Mouse (Mus musculus): ENCODE measurements around the gene Il17rd.

Il17rd gene

DNA sequence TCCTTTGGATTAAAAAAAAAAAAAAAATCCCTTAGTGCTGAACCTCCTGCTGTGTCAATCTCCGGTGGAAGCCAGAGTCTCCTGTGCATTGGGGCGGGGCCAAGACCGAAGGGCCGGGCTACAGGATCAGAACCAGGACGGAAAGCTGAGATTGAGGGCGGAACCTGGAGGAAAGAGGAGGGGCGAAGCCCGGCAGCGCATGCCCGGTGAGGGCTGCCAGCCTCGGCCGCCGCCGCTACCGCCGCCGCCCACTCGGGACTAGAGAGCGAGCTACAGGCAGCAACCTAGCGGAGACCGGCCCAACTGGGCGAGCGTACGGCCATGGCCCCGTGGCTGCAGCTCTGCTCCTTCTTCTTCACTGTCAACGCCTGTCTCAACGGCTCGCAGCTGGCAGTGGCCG, at the start of gene Il17rd:
Gene Il17rd, plus strand, starts transcription at position 159 of the 400 bp plus-strand sequence.
- peak; percentile 42 for DNase-seq

DNA sequence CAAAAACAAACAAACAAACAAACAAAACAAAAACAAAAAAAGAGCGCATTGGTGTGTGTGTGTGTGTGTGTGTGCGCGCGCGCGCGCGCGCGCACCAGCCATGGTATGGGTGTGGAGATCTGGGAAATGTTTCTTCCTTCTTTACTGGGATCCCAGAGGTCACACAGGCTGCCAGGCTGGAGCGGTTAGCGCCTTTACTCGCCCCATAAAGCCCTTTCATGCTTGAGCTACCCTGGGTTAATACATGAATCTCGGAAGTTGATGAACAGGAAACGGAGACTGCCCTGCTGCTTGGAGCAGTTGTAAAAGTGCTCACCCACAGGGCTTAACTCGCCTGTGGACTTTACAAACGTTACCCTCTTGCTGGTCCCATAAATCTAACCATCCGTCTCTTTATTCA, 47.1 kb upstream of the Il17rd start:
- DNase-seq: no peak

DNA sequence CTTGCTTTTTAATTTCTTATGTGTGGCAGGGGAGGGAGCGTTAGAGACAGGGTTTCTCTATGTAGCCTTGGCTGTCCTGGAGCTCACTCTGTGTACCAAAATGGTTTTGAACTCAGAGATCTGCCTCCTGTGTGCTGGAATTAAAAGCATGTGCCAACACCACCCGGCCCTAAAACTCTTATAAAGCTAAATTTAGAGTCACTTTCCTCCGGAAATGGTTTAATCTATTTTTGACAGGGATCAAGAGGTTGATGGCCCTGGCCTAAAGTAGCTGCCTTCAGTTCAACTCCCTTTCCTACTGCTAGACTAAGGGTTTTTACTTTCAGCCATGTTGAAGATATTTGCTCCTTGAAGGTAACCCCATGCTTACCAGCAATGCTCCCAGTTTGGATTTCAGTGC, 45.3 kb upstream of the Il17rd start:
- no peak for DNase-seq

DNA sequence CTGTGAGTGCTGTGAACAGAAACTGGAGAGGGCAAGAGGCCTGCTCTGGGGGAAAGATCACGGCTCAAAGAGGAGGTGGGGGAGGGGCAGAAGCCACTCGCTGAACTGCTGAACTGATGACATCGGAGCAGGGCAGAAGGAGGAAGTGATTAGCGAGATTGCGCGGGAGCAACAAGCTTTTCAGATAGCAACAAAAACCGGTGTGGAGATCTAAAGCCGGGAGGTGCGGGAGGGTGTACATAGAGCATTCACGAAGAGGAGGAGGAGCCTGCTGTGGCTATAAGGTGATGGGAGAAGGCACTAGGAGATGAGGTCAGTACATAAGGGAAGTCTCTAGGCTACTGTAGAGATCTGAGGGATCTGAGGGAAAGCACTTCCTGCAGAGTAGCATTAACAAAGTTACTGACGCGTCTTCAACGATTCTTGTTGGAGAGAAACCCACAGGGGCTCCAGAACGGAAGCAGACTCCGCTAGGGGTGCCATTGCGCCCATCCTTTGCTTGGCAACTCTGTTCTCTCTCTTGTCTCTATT, 44.5 kb upstream of the Il17rd start, which contains the start of gene Hesx1:
Gene Hesx1, plus strand, starts transcription at position 206 of the 531 bp plus-strand sequence.
- no peak for DNase-seq

DNA sequence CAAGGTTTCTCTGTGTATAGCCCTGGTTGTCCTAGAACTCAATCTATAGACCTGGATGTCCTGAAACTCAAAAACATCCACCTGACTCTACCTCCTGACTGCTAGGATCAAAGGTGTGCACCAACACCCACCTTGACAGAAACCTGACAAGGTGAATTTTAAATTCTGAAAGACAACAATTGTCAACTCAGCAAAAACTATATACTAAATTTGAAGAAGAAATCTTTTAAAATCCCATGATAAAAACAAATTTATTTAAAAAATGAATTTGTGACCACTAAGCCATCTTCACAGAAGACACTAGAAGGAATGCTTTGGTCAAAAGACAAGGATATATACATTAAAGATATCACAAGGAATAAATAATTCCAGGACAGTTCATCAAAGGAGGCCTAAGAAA, 42.5 kb upstream of the Il17rd start:
- DNase-seq: no peak

DNA sequence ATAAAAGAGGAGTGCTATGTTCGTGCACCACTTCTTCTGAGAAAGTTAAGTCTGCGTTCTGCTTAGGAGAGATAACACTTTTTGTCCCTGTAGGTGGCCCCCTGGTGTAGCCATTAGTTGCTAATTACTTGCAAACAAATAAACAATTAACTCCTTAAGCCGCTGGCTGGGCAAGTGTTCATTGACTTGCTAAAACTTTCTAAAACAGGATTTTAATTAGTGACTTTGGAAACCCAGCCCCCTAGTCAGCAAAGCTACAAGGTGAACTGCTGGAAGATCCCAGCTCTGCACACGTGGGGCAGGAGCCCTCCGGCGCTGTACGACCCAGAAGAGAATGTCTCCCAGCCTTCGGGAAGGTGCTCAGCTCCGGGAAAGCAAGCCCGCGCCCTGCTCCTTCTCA, 38.4 kb upstream of the Il17rd start:
- DNase-seq: no peak

DNA sequence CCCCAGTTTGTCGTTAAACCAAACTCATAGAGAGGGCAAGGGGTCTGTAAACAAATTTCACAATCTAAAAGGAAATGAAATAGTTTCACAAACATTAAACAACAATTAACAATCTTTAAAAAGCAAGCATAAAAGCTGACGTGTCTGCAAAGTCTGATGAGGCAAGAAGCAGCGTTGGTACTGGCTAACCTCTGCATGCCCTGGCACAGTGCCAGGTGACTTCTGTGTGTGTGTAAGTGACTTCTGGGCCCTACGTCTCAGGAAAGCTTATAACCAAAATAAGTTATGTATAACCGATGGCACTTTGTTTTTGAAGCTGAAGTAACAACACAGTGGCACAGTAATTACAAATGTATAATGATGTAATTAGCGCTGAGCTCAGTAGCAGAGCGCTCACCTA, 33.8 kb upstream of the Il17rd start:
- no peak for DNase-seq

DNA sequence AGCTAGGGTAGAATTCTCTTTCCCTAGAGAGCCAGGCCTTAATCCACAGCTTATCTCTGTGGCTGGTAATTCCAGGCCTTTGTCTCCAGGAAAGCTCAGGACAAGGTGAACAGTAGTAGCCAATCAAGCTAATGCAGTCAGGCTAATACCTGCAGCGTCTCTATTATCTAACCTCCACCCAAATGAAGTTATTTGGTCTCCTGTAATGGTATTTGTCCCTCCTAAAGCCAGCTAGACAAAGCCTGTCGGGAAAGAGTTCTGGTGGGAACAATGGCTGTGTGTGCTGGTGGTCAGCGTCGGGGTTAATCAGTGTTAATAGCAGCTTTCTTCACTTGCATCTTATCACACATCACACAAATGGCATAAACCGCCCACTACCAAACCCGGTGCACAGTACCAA, 32.8 kb upstream of the Il17rd start:
- DNase-seq: no peak

DNA sequence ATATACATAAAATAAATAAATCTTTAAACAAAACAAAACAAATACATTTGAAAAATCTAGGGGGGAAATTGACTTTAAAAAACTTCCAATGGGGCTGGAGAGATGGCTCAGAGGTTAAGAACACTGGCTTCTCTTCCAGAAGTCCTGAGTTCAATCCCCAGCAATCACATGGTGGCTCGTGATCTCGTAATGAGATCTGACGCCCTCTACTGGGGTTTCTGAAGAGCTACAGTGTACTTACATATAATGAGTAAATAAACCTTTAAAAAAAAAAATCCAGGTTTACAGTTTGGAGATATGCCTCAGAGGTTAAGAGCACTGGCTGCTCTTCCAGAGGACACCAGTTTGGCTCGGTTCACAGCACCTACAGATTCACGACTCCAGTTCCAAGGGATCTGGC, 27.2 kb upstream of the Il17rd start:
- DNase-seq: no peak

- DNase-seq: no peak
These were observed 25.1 kb upstream of the Il17rd start for GRCm38 (mm10) chr14:27013658-27014057.

- DNase-seq: no peak
These were observed 20.8 kb upstream of the Il17rd start for GRCm38 (mm10) chr14:27017936-27018335.

DNA sequence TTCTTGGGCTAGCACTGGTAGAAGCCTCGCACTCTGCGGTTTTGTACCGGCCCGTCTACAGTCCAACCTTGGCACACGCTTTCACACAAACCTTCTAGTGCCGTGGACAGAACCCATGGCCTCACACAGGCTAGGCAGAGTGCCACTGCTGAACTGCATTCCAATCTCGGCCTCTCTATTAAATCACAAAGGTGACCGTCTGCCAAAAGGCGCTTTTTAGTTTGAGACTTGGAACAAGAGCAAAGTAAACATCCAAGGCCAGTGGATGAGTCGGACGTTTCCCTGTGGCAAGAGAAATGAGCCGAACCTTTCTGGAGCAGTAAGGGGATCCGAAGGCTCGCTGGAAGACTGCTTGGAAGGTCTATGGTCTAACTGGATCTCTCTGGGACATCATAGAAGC, 18.9 kb upstream of the Il17rd start:
- DNase-seq: no peak

GRCm38 (mm10) chr14:27022876-27023275, 15.9 kb upstream of the Il17rd start:
- no peak for DNase-seq

DNA sequence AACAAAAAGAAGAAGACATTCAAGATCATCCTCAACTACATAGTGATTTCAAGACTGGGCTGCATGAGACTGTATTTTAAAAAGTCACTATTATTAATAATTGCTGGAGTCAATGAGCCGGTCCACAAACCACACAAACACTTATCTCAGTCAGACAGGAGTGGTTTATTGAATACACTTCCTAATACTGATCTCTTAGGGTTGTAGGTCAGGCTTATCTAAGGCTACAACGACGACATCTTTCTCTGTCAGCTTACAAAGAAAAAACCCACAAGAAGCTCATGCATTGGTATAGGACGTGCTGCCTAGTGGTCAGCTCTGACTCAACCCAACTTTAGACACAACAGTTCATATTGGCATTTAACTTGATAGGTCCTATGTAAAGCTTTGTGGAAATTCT, 14.1 kb upstream of the Il17rd start:
- no peak for DNase-seq

GRCm38 (mm10) chr14:27029771-27030173, 9.0 kb upstream of the Il17rd start:
- peak; percentile 28 for DNase-seq

- DNase-seq: peak; percentile 11
These were observed 7.6 kb upstream of the Il17rd start for GRCm38 (mm10) chr14:27031142-27031541.

GRCm38 (mm10) chr14:27037513-27037912, 1.2 kb upstream of the Il17rd start:
- no peak for DNase-seq

- DNase-seq: no peak
These were observed 824 bp downstream of the Il17rd start for GRCm38 (mm10) chr14:27039281-27040248.

DNA sequence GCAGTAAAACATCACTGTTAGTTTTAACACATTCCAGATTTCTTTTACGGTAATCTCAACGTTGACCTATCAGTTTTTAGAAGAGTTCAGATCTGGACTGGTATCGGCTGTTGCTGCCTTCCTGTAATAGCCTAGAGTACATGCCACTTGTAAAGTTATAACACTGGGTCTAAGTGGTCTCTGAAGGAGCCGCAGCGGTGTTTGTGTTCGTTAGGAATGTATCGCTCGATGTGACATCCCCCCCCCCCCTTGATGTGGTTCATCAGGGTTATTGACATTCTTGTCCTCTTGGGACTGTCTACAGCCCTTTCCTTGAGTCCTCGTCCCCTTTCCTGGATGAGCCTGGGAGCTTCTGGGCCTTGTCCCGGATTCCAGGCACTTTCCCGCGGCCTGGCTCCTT, 1.7 kb downstream of the Il17rd start:
- DNase-seq: no peak

GRCm38 (mm10) chr14:27042280-27042983, 3.7 kb downstream of the Il17rd start:
- DNase-seq: no peak

DNA sequence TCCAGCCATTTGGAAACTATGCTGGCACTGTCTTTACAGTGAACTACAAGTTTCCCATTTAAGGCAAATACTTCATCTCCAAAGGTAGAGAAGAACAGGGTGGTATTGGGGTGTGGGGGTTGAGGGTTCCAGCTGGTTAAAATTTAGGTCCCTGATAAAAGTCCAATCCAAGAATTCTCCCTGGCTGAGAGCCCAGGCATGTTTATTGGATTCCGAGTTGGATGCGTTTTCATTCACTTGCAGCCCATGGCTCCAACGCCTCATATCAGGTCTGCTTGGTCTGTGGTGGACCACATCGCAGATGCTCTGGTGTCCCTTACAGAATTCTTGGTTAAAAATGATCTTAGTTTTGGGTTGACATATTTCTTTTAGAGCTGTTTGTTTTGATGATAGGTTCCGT, 4.7 kb downstream of the Il17rd start:
- DNase-seq: no peak

DNA sequence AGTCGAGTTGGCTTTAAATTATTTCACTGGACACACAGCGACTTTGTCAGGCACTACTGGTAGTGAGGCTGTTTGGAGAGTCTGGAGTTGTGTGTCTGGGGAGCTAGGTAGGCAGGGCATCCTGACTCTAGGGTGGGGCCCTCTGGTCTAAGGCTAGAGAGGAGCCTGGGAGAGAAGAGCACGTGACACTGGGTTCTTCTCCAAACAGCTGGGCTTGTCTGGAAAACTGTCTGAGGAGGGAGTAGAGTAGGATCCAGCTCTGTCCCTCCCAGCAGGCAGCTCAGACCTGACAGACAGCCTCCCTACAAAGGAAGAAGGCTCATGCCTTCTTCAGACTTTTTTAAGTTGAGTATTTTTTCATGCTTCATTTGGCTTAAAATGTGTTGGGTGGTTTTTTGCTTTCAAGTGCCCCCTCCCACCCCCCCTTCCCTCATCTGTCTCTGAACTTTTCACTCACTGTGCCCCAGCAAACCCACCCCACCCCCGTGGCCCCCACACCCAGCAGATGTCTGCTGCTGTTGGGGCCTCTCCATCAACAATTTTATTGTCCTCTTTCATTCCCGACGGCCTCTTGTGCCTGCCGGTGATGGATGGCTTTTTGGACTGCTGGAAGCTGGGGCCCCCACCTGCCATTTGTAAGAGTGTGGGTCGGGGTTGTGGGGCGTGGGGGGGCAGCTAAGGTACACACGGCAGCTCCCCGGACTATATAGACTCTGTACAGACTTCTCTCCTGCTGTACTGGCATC, 5.7 kb downstream of the Il17rd start:
- no peak for DNase-seq

DNA sequence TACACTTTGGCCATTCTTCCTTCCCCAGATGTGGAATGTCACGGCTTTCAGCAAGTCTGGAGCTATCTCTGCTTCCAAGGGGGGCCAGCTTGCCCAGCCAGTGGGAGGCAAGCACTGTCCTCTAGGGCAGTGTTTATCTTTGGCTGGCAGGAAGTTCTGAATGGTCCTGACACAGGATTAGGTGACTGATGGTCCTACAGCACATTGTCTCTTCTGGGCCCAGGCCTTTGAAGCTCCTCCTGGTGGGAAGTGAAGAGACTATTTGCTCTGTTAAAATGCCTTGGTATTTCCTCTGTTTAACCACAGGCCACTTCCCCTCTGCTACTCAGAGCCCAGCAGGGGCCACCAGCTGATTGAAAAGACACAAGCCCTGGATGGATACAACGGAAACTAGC, 6.2 kb downstream of the Il17rd start:
- DNase-seq: no peak
